Mouse (Mus musculus): ENCODE measurements at regions not wholly inside any gene's neighbourhood (a gene's known extent, or its start where the extent isn't known, plus 50 kb on each side); places are given as distances from the start of the nearest gene placed in this dataset.

- no peaks in the 10 kb centered on the region for H3K36me3 ChIP-seq
- no peaks in the 10 kb centered on the region for H3K27me3 ChIP-seq (ENCODE audit: low read depth, poor library complexity, severe bottlenecking)
- DNase-seq (ENCODE audit: low spot score) = no peak
- H3K4me3 ChIP-seq = no peak overlapping the region
- no peak overlapping the region for H3K27ac ChIP-seq
- H3K4me1 ChIP-seq = no peaks in the 10 kb centered on the region
- H3K9me3 ChIP-seq (replicated peaks) = no peaks in the 10 kb centered on the region
- WGBS = 88% methylated on average over 5 of the region's 5 CpGs
Measured at GRCm38 (mm10) chr10:119395048-119395447, 58.6 kb upstream of the Grip1 start.

- 89% methylated on average over 3 of the region's 3 CpGs for WGBS
Measured at GRCm38 (mm10) chr10:119387924-119388323, 65.7 kb upstream of the Grip1 start.

GRCm38 (mm10) chr10:119382257-119382656 is 71.4 kb upstream of the Grip1 start:
- no peak overlapping the region for H3K4me3 ChIP-seq
- H3K27me3 ChIP-seq (ENCODE audit: low read depth, poor library complexity, severe bottlenecking) = no peaks in the 10 kb centered on the region
- no peaks in the 10 kb centered on the region for H3K9me3 ChIP-seq (replicated peaks)
- H3K27ac ChIP-seq = no peak overlapping the region
- WGBS = 91% methylated on average over 11 of the region's 11 CpGs
- H3K36me3 ChIP-seq = no peaks in the 10 kb centered on the region
- no peaks in the 10 kb centered on the region for H3K4me1 ChIP-seq
- DNase-seq (ENCODE audit: low spot score) = no peak

More at GRCm38 (mm10) chr10:119387924-119388323, 65.7 kb upstream of the Grip1 start:
- no peak for DNase-seq (ENCODE audit: low spot score)
- Histone ChIP-seq H3K27me3 (ENCODE audit: low read depth, poor library complexity, severe bottlenecking) (no peaks in the 10 kb centered on the region), H3K9me3 (replicated peaks) (no peaks in the 10 kb centered on the region), H3K4me1 (no peaks in the 10 kb centered on the region), H3K27ac (no peak overlapping the region), H3K4me3 (no peak overlapping the region), H3K36me3 (no peaks in the 10 kb centered on the region)

- WGBS = 67% methylated on average over 5 of the region's 5 CpGs
- H3K27me3 ChIP-seq (ENCODE audit: low read depth, poor library complexity, severe bottlenecking) = no peaks in the 10 kb centered on the region
- no peaks in the 10 kb centered on the region for H3K36me3 ChIP-seq
- no peaks in the 10 kb centered on the region for H3K9me3 ChIP-seq (replicated peaks)
- H3K4me1 ChIP-seq = no peaks in the 10 kb centered on the region
- DNase-seq (ENCODE audit: low spot score) = no peak
- no peak overlapping the region for H3K27ac ChIP-seq
- no peak overlapping the region for H3K4me3 ChIP-seq
Measured at GRCm38 (mm10) chr10:119368566-119368965, 85.1 kb upstream of the Grip1 start.

GRCm38 (mm10) chr10:119363616-119364015 is 90.0 kb upstream of the Grip1 start:
- H3K27me3 ChIP-seq (ENCODE audit: low read depth, poor library complexity, severe bottlenecking) = no peaks in the 10 kb centered on the region
- no peaks in the 10 kb centered on the region for H3K9me3 ChIP-seq (replicated peaks)
- no peak overlapping the region for H3K27ac ChIP-seq
- H3K4me1 ChIP-seq = no peaks in the 10 kb centered on the region
- H3K4me3 ChIP-seq = no peak overlapping the region
- DNase-seq (ENCODE audit: low spot score) = no peak
- WGBS = 43% methylated on average over 3 of the region's 3 CpGs
- no peaks in the 10 kb centered on the region for H3K36me3 ChIP-seq

- 86% methylated on average over 7 of the region's 7 CpGs for WGBS
- H3K4me3 ChIP-seq = no peak overlapping the region
- H3K9me3 ChIP-seq (replicated peaks) = no peaks in the 10 kb centered on the region
- no peaks in the 10 kb centered on the region for H3K27me3 ChIP-seq (ENCODE audit: low read depth, poor library complexity, severe bottlenecking)
- DNase-seq (ENCODE audit: low spot score) = no peak
- no peaks in the 10 kb centered on the region for H3K36me3 ChIP-seq
- H3K27ac ChIP-seq = no peak overlapping the region
- H3K4me1 ChIP-seq = no peaks in the 10 kb centered on the region
Measured at GRCm38 (mm10) chr10:119358730-119359292, 94.8 kb upstream of the Grip1 start.

- DNase-seq (ENCODE audit: low spot score) = no peak
- no peak overlapping the region for H3K4me3 ChIP-seq
- H3K36me3 ChIP-seq = no peaks in the 10 kb centered on the region
- no peak overlapping the region for H3K27ac ChIP-seq
- no peaks in the 10 kb centered on the region for H3K27me3 ChIP-seq (ENCODE audit: low read depth, poor library complexity, severe bottlenecking)
- WGBS = 83% methylated on average over 13 of the region's 13 CpGs
- no peaks in the 10 kb centered on the region for H3K9me3 ChIP-seq (replicated peaks)
- no peaks in the 10 kb centered on the region for H3K4me1 ChIP-seq
Measured at GRCm38 (mm10) chr10:119342317-119343114, 102.7 kb upstream of the Cand1 start.

- Histone ChIP-seq H3K27ac (no peak overlapping the region), H3K27me3 (ENCODE audit: low read depth, poor library complexity, severe bottlenecking) (no peaks in the 10 kb centered on the region), H3K4me1 (no peaks in the 10 kb centered on the region), H3K4me3 (no peak overlapping the region), H3K36me3 (no peaks in the 10 kb centered on the region), H3K9me3 (replicated peaks) (no peaks in the 10 kb centered on the region)
- 69% methylated on average over 8 of the region's 8 CpGs for WGBS
- DNase-seq (ENCODE audit: low spot score) = no peak
Measured at GRCm38 (mm10) chr10:119340323-119340722, 100.5 kb upstream of the Cand1 start.

GRCm38 (mm10) chr10:119326912-119327311 is 87.1 kb upstream of the Cand1 start:
- Histone ChIP-seq H3K36me3 (no peaks in the 10 kb centered on the region), H3K9me3 (replicated peaks) (no peaks in the 10 kb centered on the region), H3K27me3 (ENCODE audit: low read depth, poor library complexity, severe bottlenecking) (no peaks in the 10 kb centered on the region), H3K27ac (no peak overlapping the region), H3K4me3 (no peak overlapping the region), H3K4me1 (no peaks in the 10 kb centered on the region)
- WGBS = 46% methylated on average over 6 of the region's 6 CpGs
- peak; percentile 59 for DNase-seq (ENCODE audit: low spot score)

GRCm38 (mm10) chr10:119319953-119320352 is 80.1 kb upstream of the Cand1 start:
- no peak for DNase-seq (ENCODE audit: low spot score)
- Histone ChIP-seq H3K27ac (no peak overlapping the region), H3K27me3 (ENCODE audit: low read depth, poor library complexity, severe bottlenecking) (no peaks in the 10 kb centered on the region), H3K4me1 (no peaks in the 10 kb centered on the region), H3K36me3 (no peaks in the 10 kb centered on the region), H3K4me3 (no peak overlapping the region), H3K9me3 (replicated peaks) (no peaks in the 10 kb centered on the region)
- WGBS = 94% methylated on average over 8 of the region's 8 CpGs

GRCm38 (mm10) chr10:119318416-119318815 is 78.6 kb upstream of the Cand1 start:
- H3K4me1 ChIP-seq = no peaks in the 10 kb centered on the region
- DNase-seq (ENCODE audit: low spot score) = no peak
- 92% methylated on average over 8 of the region's 8 CpGs for WGBS
- no peaks in the 10 kb centered on the region for H3K27me3 ChIP-seq (ENCODE audit: low read depth, poor library complexity, severe bottlenecking)
- no peaks in the 10 kb centered on the region for H3K36me3 ChIP-seq
- H3K27ac ChIP-seq = no peak overlapping the region
- no peak overlapping the region for H3K4me3 ChIP-seq
- H3K9me3 ChIP-seq (replicated peaks) = no peaks in the 10 kb centered on the region

- Histone ChIP-seq H3K36me3 (no peaks in the 10 kb centered on the region), H3K4me3 (no peak overlapping the region), H3K27ac (no peak overlapping the region), H3K27me3 (ENCODE audit: low read depth, poor library complexity, severe bottlenecking) (no peaks in the 10 kb centered on the region), H3K4me1 (no peaks in the 10 kb centered on the region), H3K9me3 (replicated peaks) (no peaks in the 10 kb centered on the region)
- 30% methylated on average over 1 of the region's 1 CpGs for WGBS
- DNase-seq (ENCODE audit: low spot score) = no peak
Measured at GRCm38 (mm10) chr10:119311578-119311977, 71.7 kb upstream of the Cand1 start.

- 94% methylated on average over 11 of the region's 11 CpGs for WGBS
- H3K36me3 ChIP-seq = no peaks in the 10 kb centered on the region
- no peak for DNase-seq (ENCODE audit: low spot score)
- no peaks in the 10 kb centered on the region for H3K4me1 ChIP-seq
- H3K4me3 ChIP-seq = no peak overlapping the region
- no peaks in the 10 kb centered on the region for H3K27me3 ChIP-seq (ENCODE audit: low read depth, poor library complexity, severe bottlenecking)
- no peaks in the 10 kb centered on the region for H3K9me3 ChIP-seq (replicated peaks)
- H3K27ac ChIP-seq = no peak overlapping the region
Measured at GRCm38 (mm10) chr10:119295740-119296139, 55.9 kb upstream of the Cand1 start.
